Mouse (Mus musculus): ENCODE results near the gene Hivep3. TPM values are rescaled to one million over a fixed set of nuclear protein-coding genes. Genes with fewer than 3 reads are reported as not detected.

Hivep3 gene
- total and polyA plus RNA-seq, 3 experiments = 14.4 to 32.3 (median 21.2) TPM

DNA sequence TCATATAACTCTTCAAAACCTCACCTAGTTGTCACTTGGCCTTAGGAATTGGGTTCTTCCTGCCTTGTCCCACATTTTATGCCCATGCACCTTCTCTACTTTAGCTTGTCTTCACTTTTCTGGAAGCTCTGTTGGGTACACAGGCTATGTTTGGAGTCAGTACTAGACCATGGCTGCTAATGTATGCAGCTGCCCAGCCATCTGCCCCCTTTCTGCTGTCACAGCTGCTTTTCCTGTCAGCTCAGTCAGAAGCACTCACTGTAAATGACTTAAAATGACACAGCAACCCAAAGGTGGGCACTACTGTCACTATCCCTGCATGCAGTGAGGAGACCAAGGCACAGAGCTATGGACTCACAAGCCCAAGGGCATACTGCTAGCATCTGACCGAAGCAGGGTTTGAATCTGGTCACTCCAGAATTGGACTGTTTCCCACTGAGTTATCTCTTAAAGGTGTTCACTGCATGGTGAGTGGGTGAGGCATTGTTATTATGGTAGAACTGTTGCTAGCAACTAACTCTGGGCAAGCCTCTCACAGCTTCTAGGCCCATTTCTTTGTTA, 104.0 kb downstream of the Hivep3 start:
- H3K27ac ChIP-seq (ENCODE audit: insufficient read depth, low read depth) = no peak overlapping the region
- no peak overlapping the region for H3K9ac ChIP-seq (ENCODE audit: insufficient read depth, low read depth)
- no peaks in the 10 kb centered on the region for H3K79me2 ChIP-seq (replicated peaks; ENCODE audit: control insufficient read depth, extremely low read depth, insufficient read depth, poor library complexity, severe bottlenecking)
- no peak overlapping the region for H3K4me3 ChIP-seq (replicated peaks in 1 of 3; ENCODE audit: low read depth in 2 of 3, low read length in 2 of 3, poor library complexity in 1 of 3)
- dilution Hi-C loops (cut with MboI; ENCODE audit: extremely low pct_ligation_motif_present, extremely low pct_unique_long_range_greater_than_20kb, low sequenced_read_pairs) (no loop called here), in situ Hi-C loops (cut with MboI; ENCODE audit: low pct_ligation_motif_present, low pct_unique_long_range_greater_than_20kb, low sequenced_read_pairs) (no loop called here)
- peaks cover 0 to 2% of the 10 kb centered on the region in 2 experiments for H3K36me3 ChIP-seq (replicated peaks in 1 of 2; ENCODE audit: control insufficient read depth in 1 of 2, insufficient read depth in 1 of 2, low read length in 1 of 2)
- no peak overlapping the region for H3K4me2 ChIP-seq (ENCODE audit: insufficient read depth, low read depth, poor library complexity, severe bottlenecking)
- H3K27me3 ChIP-seq (replicated peaks) = no peaks in the 10 kb centered on the region
- no peaks in the 10 kb centered on the region for H3K9me3 ChIP-seq (replicated peaks; ENCODE audit: low read length)
- no peak for TF ChIP-seq TBP (conservative IDR thresholded peaks at IDR 0.05; ENCODE audit: low read depth, low read length)
- no peak for TF ChIP-seq POLR2A (IDR thresholded peaks at IDR 0.05; ENCODE audit: low read depth, low read length)
- no peak for TF ChIP-seq SIN3A (IDR thresholded peaks at IDR 0.05; ENCODE audit: low read length)
- no peak for TF ChIP-seq TCF12 (IDR thresholded peaks at IDR 0.05; ENCODE audit: low read depth, low read length)
- TF ChIP-seq CHD1 (IDR thresholded peaks at IDR 0.05; ENCODE audit: low read depth, low read length) = no peak
- no peak for TF ChIP-seq NRF1 (IDR thresholded peaks at IDR 0.05; ENCODE audit: low read depth, low read length)
- no peak for TF ChIP-seq PAX5 (IDR thresholded peaks at IDR 0.05; ENCODE audit: low read length)
- TF ChIP-seq ZNF384 (IDR thresholded peaks at IDR 0.05; ENCODE audit: low read depth, low read length) = no peak
- TF ChIP-seq EP300 (IDR thresholded peaks at IDR 0.05; ENCODE audit: low read length) = no peak
- TF ChIP-seq SMC3 (IDR thresholded peaks at IDR 0.05; ENCODE audit: low read depth, low read length) = no peak
- no peak for TF ChIP-seq GABPA (IDR thresholded peaks at IDR 0.05; ENCODE audit: insufficient replicate concordance, low read depth, low read length)
- TF ChIP-seq KAT2A (IDR thresholded peaks at IDR 0.05; ENCODE audit: insufficient replicate concordance, low read length) = no peak
- no peak for TF ChIP-seq ETS1 (conservative IDR thresholded peaks at IDR 0.05; ENCODE audit: low read depth, low read length)
- TF ChIP-seq RCOR1 (conservative IDR thresholded peaks at IDR 0.05; ENCODE audit: low read depth, low read length) = no peak
- no peak for TF ChIP-seq POLR2AphosphoS2 (IDR thresholded peaks at IDR 0.05; ENCODE audit: low read depth, low read length)
- H3K4me1 ChIP-seq (ENCODE audit: control insufficient read depth in 1 of 2, insufficient read depth in 2 of 2) = peaks cover 16 to 54% of the 10 kb centered on the region in 2 experiments
- no peak for DNase-seq (ENCODE audit: extremely low read depth)

DNA sequence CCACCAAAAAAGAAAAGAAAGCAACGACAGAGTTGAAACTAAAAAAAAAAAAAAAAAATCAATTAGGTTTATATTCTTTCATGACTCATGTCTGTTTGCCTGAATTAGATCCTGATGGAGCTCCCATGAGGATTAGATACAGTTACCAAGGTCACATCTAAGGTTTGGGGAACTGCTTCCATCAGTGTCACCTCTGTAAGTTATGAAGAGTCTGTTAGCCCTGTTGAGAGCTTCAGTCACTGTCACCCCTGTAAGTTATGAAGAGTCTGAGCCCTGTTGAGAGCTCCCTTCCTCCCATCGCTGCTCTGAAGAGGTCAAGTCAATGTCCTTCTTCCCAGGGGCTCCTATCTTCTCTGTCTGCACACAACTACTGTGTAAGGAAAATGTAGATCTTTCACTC, 104.7 kb downstream of the Hivep3 start:
- DNase-seq (ENCODE audit: extremely low read depth) = no peak
- Histone ChIP-seq H3K4me1 (ENCODE audit: control insufficient read depth in 1 of 2, insufficient read depth in 2 of 2) (peaks cover 16 to 56% of the 10 kb centered on the region in 2 experiments), H3K79me2 (replicated peaks; ENCODE audit: control insufficient read depth, extremely low read depth, insufficient read depth, poor library complexity, severe bottlenecking) (no peaks in the 10 kb centered on the region), H3K27me3 (replicated peaks) (no peaks in the 10 kb centered on the region), H3K27ac (ENCODE audit: insufficient read depth, low read depth) (no peak overlapping the region), H3K4me3 (replicated peaks in 1 of 3; ENCODE audit: low read depth in 2 of 3, low read length in 2 of 3, poor library complexity in 1 of 3) (no peak overlapping the region), H3K9ac (ENCODE audit: insufficient read depth, low read depth) (no peak overlapping the region), H3K36me3 (replicated peaks in 1 of 2; ENCODE audit: control insufficient read depth in 1 of 2, insufficient read depth in 1 of 2, low read length in 1 of 2) (peaks cover 0 to 2% of the 10 kb centered on the region in 2 experiments), H3K9me3 (replicated peaks; ENCODE audit: low read length) (no peaks in the 10 kb centered on the region), H3K4me2 (ENCODE audit: insufficient read depth, low read depth, poor library complexity, severe bottlenecking) (no peak overlapping the region)
- TF ChIP-seq ELF1 (IDR thresholded peaks at IDR 0.05; ENCODE audit: low read depth, low read length) (no peak), POLR2AphosphoS2 (IDR thresholded peaks at IDR 0.05; ENCODE audit: low read depth, low read length) (no peak), POLR2A (IDR thresholded peaks at IDR 0.05; ENCODE audit: low read depth, low read length) (no peak), IRF4 (IDR thresholded peaks at IDR 0.05; ENCODE audit: low read depth, low read length) (no peak), ETS1 (conservative IDR thresholded peaks at IDR 0.05; ENCODE audit: low read depth, low read length) (no peak), TCF12 (IDR thresholded peaks at IDR 0.05; ENCODE audit: low read depth, low read length) (no peak), BHLHE40 (IDR thresholded peaks at IDR 0.05; ENCODE audit: low read depth, low read length) (no peak), PAX5 (IDR thresholded peaks at IDR 0.05; ENCODE audit: low read length) (no peak), JUN (IDR thresholded peaks at IDR 0.05; ENCODE audit: insufficient read depth, low read depth, low read length) (no peak), ZMIZ1 (IDR thresholded peaks at IDR 0.05; ENCODE audit: low read depth, low read length) (no peak), MAX (IDR thresholded peaks at IDR 0.05; ENCODE audit: low read length) (no peak), RCOR1 (conservative IDR thresholded peaks at IDR 0.05; ENCODE audit: low read depth, low read length) (no peak), CHD1 (IDR thresholded peaks at IDR 0.05; ENCODE audit: low read depth, low read length) (no peak), RAD21 (IDR thresholded peaks at IDR 0.05; ENCODE audit: low read depth, low read length) (no peak), TBP (conservative IDR thresholded peaks at IDR 0.05; ENCODE audit: low read depth, low read length) (no peak), NELFE (IDR thresholded peaks at IDR 0.05; ENCODE audit: low read depth, low read length) (no peak), CHD2 (IDR thresholded peaks at IDR 0.05; ENCODE audit: low read length) (no peak), MEF2A (IDR thresholded peaks at IDR 0.05; ENCODE audit: borderline replicate concordance, low read depth, low read length) (no peak), MAZ (IDR thresholded peaks at IDR 0.05; ENCODE audit: low read depth, low read length) (no peak), JUND (conservative IDR thresholded peaks at IDR 0.05; ENCODE audit: low read depth, low read length) (no peak)
- in situ Hi-C loops (cut with MboI; ENCODE audit: low pct_ligation_motif_present, low pct_unique_long_range_greater_than_20kb, low sequenced_read_pairs) (no loop called here), dilution Hi-C loops (cut with MboI; ENCODE audit: extremely low pct_ligation_motif_present, extremely low pct_unique_long_range_greater_than_20kb, low sequenced_read_pairs) (no loop called here)
